Mouse (Mus musculus): ENCODE results near the gene Sycp1. TPM values are rescaled to one million over a fixed set of nuclear protein-coding genes. Genes with fewer than 3 reads are reported as not detected.

Sycp1 gene
- total RNA-seq (2017) = not detected in 3 replicates

GRCm38 (mm10) chr3:102935451-102936354 lies at the start of gene Sycp1:
Sycp1 (minus strand) TSS chr3:102936100.
- no peak for ATAC-seq (replicated peaks; ENCODE audit: insufficient number of reproducible peaks, low FRiP score, low TSS enrichment, poor library complexity, severe bottlenecking)

- no peak for ATAC-seq (replicated peaks; ENCODE audit: insufficient number of reproducible peaks, low FRiP score, low TSS enrichment, poor library complexity, severe bottlenecking)
Observed at GRCm38 (mm10) chr3:102980349-102980736, 44.4 kb upstream of the Sycp1 start.

GRCm38 (mm10) chr3:102979550-102980348 lies 43.8 kb upstream of the Sycp1 start:
- ATAC-seq (replicated peaks; ENCODE audit: insufficient number of reproducible peaks, low FRiP score, low TSS enrichment, poor library complexity, severe bottlenecking) = no peak

- no peak for ATAC-seq (replicated peaks; ENCODE audit: insufficient number of reproducible peaks, low FRiP score, low TSS enrichment, poor library complexity, severe bottlenecking)
Observed at GRCm38 (mm10) chr3:102976906-102977305, 41.0 kb upstream of the Sycp1 start.

- ATAC-seq (replicated peaks; ENCODE audit: insufficient number of reproducible peaks, low FRiP score, low TSS enrichment, poor library complexity, severe bottlenecking) = no peak
Observed at GRCm38 (mm10) chr3:102970508-102970907, 34.6 kb upstream of the Sycp1 start.

- no peak for ATAC-seq (replicated peaks; ENCODE audit: insufficient number of reproducible peaks, low FRiP score, low TSS enrichment, poor library complexity, severe bottlenecking)
Observed at GRCm38 (mm10) chr3:102970067-102970466, 34.2 kb upstream of the Sycp1 start.

GRCm38 (mm10) chr3:102964033-102964432 lies 28.1 kb upstream of the Sycp1 start, which contains the start of gene Nr1h5:
Nr1h5 (minus strand) TSS chr3:102964133.
- ATAC-seq (replicated peaks; ENCODE audit: insufficient number of reproducible peaks, low FRiP score, low TSS enrichment, poor library complexity, severe bottlenecking) = no peak

- no peak for ATAC-seq (replicated peaks; ENCODE audit: insufficient number of reproducible peaks, low FRiP score, low TSS enrichment, poor library complexity, severe bottlenecking)
Observed at GRCm38 (mm10) chr3:102955596-102955995, 19.7 kb upstream of the Sycp1 start.

- ATAC-seq (replicated peaks; ENCODE audit: insufficient number of reproducible peaks, low FRiP score, low TSS enrichment, poor library complexity, severe bottlenecking) = no peak
Observed at GRCm38 (mm10) chr3:102955143-102955542, 19.2 kb upstream of the Sycp1 start.

- ATAC-seq (replicated peaks; ENCODE audit: insufficient number of reproducible peaks, low FRiP score, low TSS enrichment, poor library complexity, severe bottlenecking) = no peak
Observed at GRCm38 (mm10) chr3:102954476-102954875, 18.6 kb upstream of the Sycp1 start.

GRCm38 (mm10) chr3:102946861-102947260 lies 11.0 kb upstream of the Sycp1 start:
- no peak for ATAC-seq (replicated peaks; ENCODE audit: insufficient number of reproducible peaks, low FRiP score, low TSS enrichment, poor library complexity, severe bottlenecking)

GRCm38 (mm10) chr3:102946312-102946711 lies 10.4 kb upstream of the Sycp1 start:
- no peak for ATAC-seq (replicated peaks; ENCODE audit: insufficient number of reproducible peaks, low FRiP score, low TSS enrichment, poor library complexity, severe bottlenecking)

GRCm38 (mm10) chr3:102938100-102938499 lies 2.2 kb upstream of the Sycp1 start:
- no peak for ATAC-seq (replicated peaks; ENCODE audit: insufficient number of reproducible peaks, low FRiP score, low TSS enrichment, poor library complexity, severe bottlenecking)

GRCm38 (mm10) chr3:102899136-102899535 lies 36.8 kb downstream of the Sycp1 start:
- ATAC-seq (replicated peaks; ENCODE audit: insufficient number of reproducible peaks, low FRiP score, low TSS enrichment, poor library complexity, severe bottlenecking) = no peak

GRCm38 (mm10) chr3:102880529-102880928 lies 55.4 kb downstream of the Sycp1 start:
- ATAC-seq (replicated peaks; ENCODE audit: insufficient number of reproducible peaks, low FRiP score, low TSS enrichment, poor library complexity, severe bottlenecking) = no peak

- ATAC-seq (replicated peaks; ENCODE audit: insufficient number of reproducible peaks, low FRiP score, low TSS enrichment, poor library complexity, severe bottlenecking) = no peak
Observed at GRCm38 (mm10) chr3:102848661-102849060, 87.2 kb downstream of the Sycp1 start.

GRCm38 (mm10) chr3:102842386-102842785 lies 93.5 kb downstream of the Sycp1 start:
- no peak for ATAC-seq (replicated peaks; ENCODE audit: insufficient number of reproducible peaks, low FRiP score, low TSS enrichment, poor library complexity, severe bottlenecking)

GRCm38 (mm10) chr3:102803937-102804336 lies 132.0 kb downstream of the Sycp1 start:
- ATAC-seq (replicated peaks; ENCODE audit: insufficient number of reproducible peaks, low FRiP score, low TSS enrichment, poor library complexity, severe bottlenecking) = peak; percentile 78

GRCm38 (mm10) chr3:102787369-102787768 lies 148.5 kb downstream of the Sycp1 start:
- 0 out of 2 replicates have a peak, but pooled peaks have one; percentile 17 for ATAC-seq (replicated peaks; ENCODE audit: insufficient number of reproducible peaks, low FRiP score, low TSS enrichment, poor library complexity, severe bottlenecking)

Data from monocyte, adult 5-6 weeks (primary cell).